Mouse (Mus musculus): ENCODE results near the gene Pithd1. TPM values are rescaled to one million over a fixed set of nuclear protein-coding genes. Genes with fewer than 3 reads are reported as not detected.

The Pithd1 gene
- polyA plus RNA-seq, 1 experiment: 35.2 TPM

GRCm38 (mm10) chr4:135953179-135953578 lies 33.9 kb downstream of the Pithd1 start:
- H3K36me3 ChIP-seq (ENCODE audit: control insufficient read depth, insufficient read depth): no peaks in the 10 kb centered on the region

GRCm38 (mm10) chr4:135951505-135951904 lies 35.6 kb downstream of the Pithd1 start:
- no peaks in the 10 kb centered on the region for H3K36me3 ChIP-seq (ENCODE audit: control insufficient read depth, insufficient read depth)

More at GRCm38 (mm10) chr4:135953179-135953578, 33.9 kb downstream of the Pithd1 start:
- H3K4me3 ChIP-seq: no peak overlapping the region
- no peaks in the 10 kb centered on the region for H3K27me3 ChIP-seq (ENCODE audit: control insufficient read depth, insufficient read depth, insufficient read length)
- no peak overlapping the region for H3ac ChIP-seq (ENCODE audit: control insufficient read depth, insufficient read length)
- H3K79me2 ChIP-seq (ENCODE audit: control insufficient read depth, insufficient read depth): peaks cover 2% of the 10 kb centered on the region
- no peak for TF ChIP-seq SRF (IDR thresholded peaks at IDR 0.05; ENCODE audit: control insufficient read depth, insufficient read length, low read depth)
- no peak for TF ChIP-seq POLR2AphosphoS2 (IDR thresholded peaks at IDR 0.05; ENCODE audit: insufficient read length, low read depth)
- TF ChIP-seq MYOG (IDR thresholded peaks at IDR 0.05; ENCODE audit: control insufficient read depth in 1 of 3, insufficient read depth in 1 of 3, insufficient read length in 2 of 3, low read depth in 2 of 3): no peak
- no peak for TF ChIP-seq USF1 (IDR thresholded peaks at IDR 0.05; ENCODE audit: low read depth)
- no peak for TF ChIP-seq MAX (IDR thresholded peaks at IDR 0.05; ENCODE audit: low read depth)
- TF ChIP-seq POLR2A (IDR thresholded peaks at IDR 0.05; ENCODE audit: insufficient read length, low read depth): no peak
- TF ChIP-seq E2F4 (IDR thresholded peaks at IDR 0.05; ENCODE audit: insufficient read depth): no peak
- H3K4me2 ChIP-seq (ENCODE audit: low read depth): no peak overlapping the region

GRCm38 (mm10) chr4:135950365-135950764 lies 36.7 kb downstream of the Pithd1 start:
- peaks cover 18% of the 10 kb centered on the region for H3K79me2 ChIP-seq (ENCODE audit: control insufficient read depth, insufficient read depth)
- H3ac ChIP-seq (ENCODE audit: control insufficient read depth, insufficient read length): no peak overlapping the region
- H3K36me3 ChIP-seq (ENCODE audit: control insufficient read depth, insufficient read depth): no peaks in the 10 kb centered on the region
- H3K27me3 ChIP-seq (ENCODE audit: control insufficient read depth, insufficient read depth, insufficient read length): no peaks in the 10 kb centered on the region
- no peak overlapping the region for H3K4me2 ChIP-seq (ENCODE audit: low read depth)
- TF ChIP-seq MAX (IDR thresholded peaks at IDR 0.05; ENCODE audit: low read depth) (no peak), E2F4 (IDR thresholded peaks at IDR 0.05; ENCODE audit: insufficient read depth) (no peak), POLR2AphosphoS2 (IDR thresholded peaks at IDR 0.05; ENCODE audit: insufficient read length, low read depth) (no peak), TCF3 (IDR thresholded peaks at IDR 0.05; ENCODE audit: insufficient read length, low read depth) (no peak), SRF (IDR thresholded peaks at IDR 0.05; ENCODE audit: control insufficient read depth, insufficient read length, low read depth) (no peak), MYOD1 (IDR thresholded peaks at IDR 0.05; ENCODE audit: control insufficient read depth in 1 of 3, insufficient read length in 2 of 3, low read depth in 2 of 3) (no peak), CEBPB (IDR thresholded peaks at IDR 0.05; ENCODE audit: insufficient read depth, poor library complexity, severe bottlenecking) (no peak), REST (IDR thresholded peaks at IDR 0.05; ENCODE audit: insufficient read depth, insufficient read length) (no peak), USF1 (IDR thresholded peaks at IDR 0.05; ENCODE audit: low read depth) (no peak), POLR2A (IDR thresholded peaks at IDR 0.05; ENCODE audit: insufficient read length, low read depth) (no peak), MYOG (IDR thresholded peaks at IDR 0.05; ENCODE audit: control insufficient read depth in 1 of 3, insufficient read depth in 1 of 3, insufficient read length in 2 of 3, low read depth in 2 of 3) (no peak), TCF12 (IDR thresholded peaks at IDR 0.05; ENCODE audit: insufficient read depth, poor library complexity, severe bottlenecking) (no peak)
- no peak overlapping the region for H3K4me3 ChIP-seq

More at GRCm38 (mm10) chr4:135951505-135951904, 35.6 kb downstream of the Pithd1 start:
- H3K27me3 ChIP-seq (ENCODE audit: control insufficient read depth, insufficient read depth, insufficient read length): no peaks in the 10 kb centered on the region
- H3K4me2 ChIP-seq (ENCODE audit: low read depth): no peak overlapping the region
- H3K4me3 ChIP-seq: no peak overlapping the region
- TF ChIP-seq MYOG (IDR thresholded peaks at IDR 0.05; ENCODE audit: control insufficient read depth in 1 of 3, insufficient read depth in 1 of 3, insufficient read length in 2 of 3, low read depth in 2 of 3) (no peak), TCF12 (IDR thresholded peaks at IDR 0.05; ENCODE audit: insufficient read depth, poor library complexity, severe bottlenecking) (no peak), TCF3 (IDR thresholded peaks at IDR 0.05; ENCODE audit: insufficient read length, low read depth) (no peak), POLR2A (IDR thresholded peaks at IDR 0.05; ENCODE audit: insufficient read length, low read depth) (no peak), POLR2AphosphoS2 (IDR thresholded peaks at IDR 0.05; ENCODE audit: insufficient read length, low read depth) (no peak), USF1 (IDR thresholded peaks at IDR 0.05; ENCODE audit: low read depth) (no peak), E2F4 (IDR thresholded peaks at IDR 0.05; ENCODE audit: insufficient read depth) (no peak), CEBPB (IDR thresholded peaks at IDR 0.05; ENCODE audit: insufficient read depth, poor library complexity, severe bottlenecking) (no peak), SRF (IDR thresholded peaks at IDR 0.05; ENCODE audit: control insufficient read depth, insufficient read length, low read depth) (no peak), MYOD1 (IDR thresholded peaks at IDR 0.05; ENCODE audit: control insufficient read depth in 1 of 3, insufficient read length in 2 of 3, low read depth in 2 of 3) (no peak), MAX (IDR thresholded peaks at IDR 0.05; ENCODE audit: low read depth) (no peak), REST (IDR thresholded peaks at IDR 0.05; ENCODE audit: insufficient read depth, insufficient read length) (no peak)
- no peak overlapping the region for H3ac ChIP-seq (ENCODE audit: control insufficient read depth, insufficient read length)
- H3K79me2 ChIP-seq (ENCODE audit: control insufficient read depth, insufficient read depth): peaks cover 18% of the 10 kb centered on the region

GRCm38 (mm10) chr4:135949911-135950310 lies 37.2 kb downstream of the Pithd1 start:
- H3ac ChIP-seq (ENCODE audit: control insufficient read depth, insufficient read length): no peak overlapping the region
- TF ChIP-seq MYOD1 (IDR thresholded peaks at IDR 0.05; ENCODE audit: control insufficient read depth in 1 of 3, insufficient read length in 2 of 3, low read depth in 2 of 3) (no peak), MYOG (IDR thresholded peaks at IDR 0.05; ENCODE audit: control insufficient read depth in 1 of 3, insufficient read depth in 1 of 3, insufficient read length in 2 of 3, low read depth in 2 of 3) (no peak), POLR2AphosphoS2 (IDR thresholded peaks at IDR 0.05; ENCODE audit: insufficient read length, low read depth) (no peak), TCF3 (IDR thresholded peaks at IDR 0.05; ENCODE audit: insufficient read length, low read depth) (no peak), CEBPB (IDR thresholded peaks at IDR 0.05; ENCODE audit: insufficient read depth, poor library complexity, severe bottlenecking) (no peak), SRF (IDR thresholded peaks at IDR 0.05; ENCODE audit: control insufficient read depth, insufficient read length, low read depth) (no peak), REST (IDR thresholded peaks at IDR 0.05; ENCODE audit: insufficient read depth, insufficient read length) (no peak), USF1 (IDR thresholded peaks at IDR 0.05; ENCODE audit: low read depth) (no peak), E2F4 (IDR thresholded peaks at IDR 0.05; ENCODE audit: insufficient read depth) (no peak), TCF12 (IDR thresholded peaks at IDR 0.05; ENCODE audit: insufficient read depth, poor library complexity, severe bottlenecking) (no peak), MAX (IDR thresholded peaks at IDR 0.05; ENCODE audit: low read depth) (no peak), POLR2A (IDR thresholded peaks at IDR 0.05; ENCODE audit: insufficient read length, low read depth) (no peak)
- no peak overlapping the region for H3K4me3 ChIP-seq
- H3K36me3 ChIP-seq (ENCODE audit: control insufficient read depth, insufficient read depth): no peaks in the 10 kb centered on the region
- H3K4me2 ChIP-seq (ENCODE audit: low read depth): no peak overlapping the region
- no peaks in the 10 kb centered on the region for H3K27me3 ChIP-seq (ENCODE audit: control insufficient read depth, insufficient read depth, insufficient read length)
- H3K79me2 ChIP-seq (ENCODE audit: control insufficient read depth, insufficient read depth): peaks cover 18% of the 10 kb centered on the region

Data from myocyte (in vitro differentiated cells).